Mouse (Mus musculus) limb, embryonic 13.5 days (tissue): ENCODE results near the gene Sspo. TPM values are rescaled to one million over a fixed set of nuclear protein-coding genes. Genes with fewer than 3 reads are reported as not detected.

ENCODE experiments used
- ATAC-seq: fragments of 200-750 bp; cut with Nextera tagmentation; 2 replicates; pipeline ENCODE4 v1.8.0; 2017; ENCODE audit warnings: low read depth, moderate number of reproducible peaks, moderate TSS enrichment; ENCODE audit not compliant: low FRiP score
- H3K27ac ChIP-seq: fragments of 300-500 bp; sonication (generic); 2 replicates; pipeline ENCODE4 v1.5.1; 2015; ENCODE audit warnings: inconsistent platforms, mild to moderate bottlenecking, moderate library complexity
- H3K27me3 ChIP-seq: fragments of 300-500 bp; sonication (generic); 2 replicates; pipeline ENCODE4 v1.6.1; 2015; ENCODE audit warnings: mild to moderate bottlenecking, inconsistent platforms
- H3K36me3 ChIP-seq: fragments of 300-500 bp; sonication (generic); 2 replicates; pipeline ENCODE4 v1.6.1; 2015; ENCODE audit warnings: inconsistent platforms, mild to moderate bottlenecking, moderate library complexity
- H3K4me1 ChIP-seq: fragments of 300-500 bp; sonication (generic); 2 replicates; pipeline ENCODE4 v1.6.1; 2015; ENCODE audit warnings: inconsistent platforms
- H3K4me2 ChIP-seq: fragments of 300-500 bp; sonication (generic); replicated peaks from 2 replicates; pipeline ENCODE4 v1.6.1; 2015; ENCODE audit warnings: inconsistent platforms, mild to moderate bottlenecking, moderate library complexity
- H3K4me3 ChIP-seq: fragments of 300-500 bp; sonication (generic); 2 replicates; pipeline ENCODE4 v1.5.1; 2015; ENCODE audit warnings: moderate library complexity, mild to moderate bottlenecking, inconsistent platforms
- H3K9ac ChIP-seq: fragments of 300-500 bp; sonication (generic); 2 replicates; pipeline ENCODE4 v1.6.1; 2015; ENCODE audit warnings: mild to moderate bottlenecking, inconsistent platforms
- H3K9me3 ChIP-seq: fragments of 300-500 bp; sonication (generic); 2 replicates; pipeline ENCODE4 v1.6.1; 2016; ENCODE audit warnings: inconsistent platforms
- WGBS: fragments of 180-500 bp; shearing (Covaris S2); methylation state at CpG from one replicate; pipeline ENCODE4 v1.1.7; 2015; 5-methylcytosine and 5-hydroxymethylcytosine counted together
- polyA plus RNA-seq: library from polyadenylated mRNA; unstranded; fragments of >200 nt; fragmentation: Nextera tagmentation; extraction: Ambion mirVana; gene quantifications from 2 replicates; pipeline ENCODE4 v1.2.1, GENCODE M21; 2015

Sspo gene
- polyA plus RNA-seq, 1 experiment from 2014 or later = 0.23 TPM

DNA sequence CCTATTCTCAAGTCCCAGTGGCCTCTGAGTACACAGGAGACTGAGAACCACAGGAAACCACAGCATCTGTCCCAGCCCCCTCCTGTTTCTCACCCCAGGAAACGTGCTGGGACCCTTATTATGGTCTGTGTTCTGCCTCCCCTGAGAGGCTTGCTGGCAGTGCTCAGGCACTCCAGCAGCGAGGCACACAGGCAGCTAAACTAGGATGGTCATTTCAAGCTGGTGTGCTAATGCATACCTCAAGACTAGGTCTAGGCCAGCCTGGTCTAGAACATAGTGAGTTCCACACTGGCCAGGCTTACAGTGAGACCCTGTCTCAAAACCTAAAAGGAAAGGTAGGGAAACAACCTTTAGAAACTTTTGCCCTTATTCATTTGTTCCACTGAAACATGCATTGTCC, 27.4 kb upstream of the Sspo start:
- H3K9ac ChIP-seq = no peak overlapping the region
- 6% methylated on average over 2 of the region's 2 CpGs for whole genome bisulfite sequencing
- H3K4me1 ChIP-seq = peaks cover 8% of the 10 kb centered on the region
- H3K4me3 ChIP-seq = no peak overlapping the region
- no peaks in the 10 kb centered on the region for H3K27me3 ChIP-seq
- no peak overlapping the region for H3K27ac ChIP-seq
- no peaks in the 10 kb centered on the region for H3K9me3 ChIP-seq
- ATAC-seq = no peak
- H3K36me3 ChIP-seq = peaks cover 34% of the 10 kb centered on the region
- no peak overlapping the region for H3K4me2 ChIP-seq

GRCm38 (mm10) chr6:48423336-48423735, 24.7 kb upstream of the Sspo start:
- 62% methylated on average over 3 of the region's 3 CpGs for WGBS
- H3K4me2 ChIP-seq = no peak overlapping the region
- H3K9me3 ChIP-seq = no peaks in the 10 kb centered on the region
- peaks cover 7% of the 10 kb centered on the region for H3K36me3 ChIP-seq
- ATAC-seq = no peak
- peaks cover 8% of the 10 kb centered on the region for H3K4me1 ChIP-seq
- no peak overlapping the region for H3K9ac ChIP-seq
- H3K27ac ChIP-seq = no peak overlapping the region
- H3K4me3 ChIP-seq = no peak overlapping the region
- H3K27me3 ChIP-seq = no peaks in the 10 kb centered on the region

GRCm38 (mm10) chr6:48424074-48424473, 24.0 kb upstream of the Sspo start:
- H3K9me3 ChIP-seq = no peaks in the 10 kb centered on the region
- H3K27ac ChIP-seq = no peak overlapping the region

DNA sequence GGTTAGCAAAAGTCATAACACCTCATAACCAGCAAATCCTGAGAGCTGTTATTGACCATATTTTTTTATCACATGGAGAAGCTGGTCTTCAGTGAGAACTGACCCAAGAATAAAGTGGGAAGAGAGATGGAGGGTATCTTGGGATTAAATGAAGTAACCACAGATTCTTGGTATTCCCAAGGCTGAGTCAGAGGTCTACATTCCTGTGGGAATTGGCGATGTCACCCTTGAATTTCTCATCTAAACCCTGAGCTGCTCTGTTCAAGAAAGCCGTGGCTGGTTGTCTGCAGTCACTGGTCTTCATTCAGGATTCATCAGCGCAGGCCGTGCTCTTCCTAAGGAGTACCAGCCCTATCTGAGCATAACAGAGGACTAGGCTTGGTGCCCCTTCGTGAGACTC, 21.1 kb upstream of the Sspo start:
- Histone ChIP-seq H3K4me3 (no peak overlapping the region), H3K4me2 (no peak overlapping the region), H3K27me3 (no peaks in the 10 kb centered on the region), H3K9ac (no peak overlapping the region), H3K36me3 (no peaks in the 10 kb centered on the region), H3K27ac (no peak overlapping the region), H3K9me3 (no peaks in the 10 kb centered on the region), H3K4me1 (peaks cover 8% of the 10 kb centered on the region)
- WGBS = 74% methylated on average over 5 of the region's 5 CpGs
- no peak for ATAC-seq

More at GRCm38 (mm10) chr6:48424074-48424473, 24.0 kb upstream of the Sspo start:
- H3K36me3 ChIP-seq = no peaks in the 10 kb centered on the region
- 67% methylated on average over 5 of the region's 5 CpGs for WGBS
- H3K27me3 ChIP-seq = no peaks in the 10 kb centered on the region
- no peak overlapping the region for H3K4me3 ChIP-seq
- H3K4me1 ChIP-seq = peaks cover 8% of the 10 kb centered on the region
- no peak for ATAC-seq
- no peak overlapping the region for H3K9ac ChIP-seq
- H3K4me2 ChIP-seq = no peak overlapping the region

GRCm38 (mm10) chr6:48428769-48429557, 19.1 kb upstream of the Sspo start:
- Histone ChIP-seq H3K4me3 (no peak overlapping the region), H3K4me2 (no peak overlapping the region), H3K4me1 (0 out of 2 replicates have a peak, but pooled peaks cover 8% of the 10 kb centered on the region), H3K9me3 (no peaks in the 10 kb centered on the region), H3K9ac (no peak overlapping the region), H3K36me3 (no peaks in the 10 kb centered on the region), H3K27me3 (no peaks in the 10 kb centered on the region), H3K27ac (no peak overlapping the region)
- 59% methylated on average over 4 of the region's 4 CpGs for WGBS
- no peak for ATAC-seq

DNA sequence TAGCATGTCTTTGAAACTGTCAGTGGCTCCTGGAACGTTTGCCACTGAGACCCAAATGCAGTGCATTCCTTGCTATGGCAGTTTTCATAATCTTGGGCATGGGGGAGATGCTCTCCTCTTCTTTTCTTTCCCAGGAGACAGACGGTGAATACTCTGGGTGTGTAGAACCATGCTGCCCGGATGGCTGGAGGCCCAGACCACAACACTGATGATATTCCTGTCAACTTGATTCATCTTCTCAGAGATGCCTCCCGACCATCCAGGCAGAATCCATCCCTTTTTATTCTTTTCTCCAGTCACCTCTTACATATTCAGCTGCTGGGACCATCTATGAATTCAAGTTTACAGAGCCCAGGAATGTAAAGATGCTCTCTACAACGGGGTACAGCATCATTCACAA, 17.3 kb upstream of the Sspo start:
- H3K36me3 ChIP-seq = no peaks in the 10 kb centered on the region
- no peak overlapping the region for H3K4me2 ChIP-seq
- no peak overlapping the region for H3K9ac ChIP-seq
- H3K9me3 ChIP-seq = no peaks in the 10 kb centered on the region
- H3K27me3 ChIP-seq = no peaks in the 10 kb centered on the region
- H3K27ac ChIP-seq = no peak overlapping the region
- ATAC-seq = no peak
- H3K4me3 ChIP-seq = no peak overlapping the region
- 72% methylated on average over 5 of the region's 5 CpGs for WGBS
- H3K4me1 ChIP-seq = peaks cover 19% of the 10 kb centered on the region

GRCm38 (mm10) chr6:48432893-48433816, 14.9 kb upstream of the Sspo start:
- no peaks in the 10 kb centered on the region for H3K9me3 ChIP-seq
- peaks cover 22% of the 10 kb centered on the region for H3K36me3 ChIP-seq
- H3K9ac ChIP-seq = no peak overlapping the region
- H3K4me2 ChIP-seq = no peak overlapping the region
- H3K27me3 ChIP-seq = peaks cover 6% of the 10 kb centered on the region
- no peak overlapping the region for H3K4me3 ChIP-seq
- no peak for ATAC-seq
- 60% methylated on average over 12 of the region's 12 CpGs for WGBS
- no peak overlapping the region for H3K27ac ChIP-seq
- H3K4me1 ChIP-seq = peaks cover 25% of the 10 kb centered on the region

GRCm38 (mm10) chr6:48434651-48435050, 13.4 kb upstream of the Sspo start:
- Histone ChIP-seq H3K4me1 (peaks cover 40% of the 10 kb centered on the region), H3K27ac (no peak overlapping the region), H3K4me3 (no peak overlapping the region), H3K4me2 (no peak overlapping the region), H3K27me3 (peaks cover 21% of the 10 kb centered on the region), H3K36me3 (peaks cover 37% of the 10 kb centered on the region), H3K9ac (no peak overlapping the region), H3K9me3 (no peaks in the 10 kb centered on the region)
- ATAC-seq = no peak
- WGBS = 51% methylated on average over 6 of the region's 6 CpGs

- no peaks in the 10 kb centered on the region for H3K9me3 ChIP-seq
- no peak overlapping the region for H3K4me2 ChIP-seq
- no peak overlapping the region for H3K4me3 ChIP-seq
- peaks cover 45% of the 10 kb centered on the region for H3K4me1 ChIP-seq
- no peak overlapping the region for H3K27ac ChIP-seq
- no peak overlapping the region for H3K9ac ChIP-seq
- WGBS = 43% methylated on average over 5 of the region's 5 CpGs
- no peak for ATAC-seq
- peaks cover 25% of the 10 kb centered on the region for H3K27me3 ChIP-seq
- H3K36me3 ChIP-seq = peaks cover 41% of the 10 kb centered on the region
These were observed 12.9 kb upstream of the Sspo start for GRCm38 (mm10) chr6:48435111-48435510.

- H3K27ac ChIP-seq = no peak overlapping the region
- ATAC-seq = no peak
- no peak overlapping the region for H3K4me2 ChIP-seq
- peaks cover 31% of the 10 kb centered on the region for H3K27me3 ChIP-seq
- no peaks in the 10 kb centered on the region for H3K9me3 ChIP-seq
- WGBS = 82% methylated on average over 5 of the region's 5 CpGs
- H3K9ac ChIP-seq = no peak overlapping the region
- H3K4me3 ChIP-seq = no peak overlapping the region
- H3K36me3 ChIP-seq = peaks cover 45% of the 10 kb centered on the region
- H3K4me1 ChIP-seq = peaks cover 52% of the 10 kb centered on the region
These were observed 12.2 kb upstream of the Sspo start for GRCm38 (mm10) chr6:48435706-48436349.

- Histone ChIP-seq H3K9ac (no peak overlapping the region), H3K27me3 (peaks cover 33% of the 10 kb centered on the region), H3K4me2 (no peak overlapping the region), H3K9me3 (no peaks in the 10 kb centered on the region), H3K4me1 (peaks cover 64% of the 10 kb centered on the region), H3K36me3 (peaks cover 64% of the 10 kb centered on the region), H3K4me3 (no peak overlapping the region), H3K27ac (no peak overlapping the region)
- ATAC-seq = no peak
- 41% methylated on average over 35 of the region's 35 CpGs for WGBS
These were observed 10.2 kb upstream of the Sspo start for GRCm38 (mm10) chr6:48437679-48438376.
